Mouse (Mus musculus) liver, postnatal 0 days (tissue): Measurements from ENCODE around the gene Ptpn14. TPM values are rescaled to one million over a fixed set of nuclear protein-coding genes. Genes with fewer than 3 reads are reported as not detected.

Source experiments
- ATAC-seq: fragments of 200-750 bp; cut with Nextera tagmentation; 2 replicates; pipeline ENCODE4 v1.8.0; 2017; ENCODE audit warnings: mild to moderate bottlenecking, moderate library complexity
- DNase-seq: peaks from one replicate; pipeline ENCODE4 v3.0.0-alpha.2; 2016
- H3K27ac ChIP-seq: fragments of 300-500 bp; sonication (generic); 2 replicates; pipeline ENCODE4 v1.5.1; 2014; ENCODE audit warnings: antibody characterized with exemption, moderate library complexity, mild to moderate bottlenecking, low read depth
- H3K27me3 ChIP-seq: fragments of 300-500 bp; sonication (generic); 2 replicates; pipeline ENCODE4 v1.6.1; 2014; ENCODE audit warnings: low read length, control low read depth, mixed read lengths; ENCODE audit not compliant: insufficient read depth
- H3K36me3 ChIP-seq: fragments of 300-500 bp; sonication (generic); replicated peaks from 2 replicates; pipeline ENCODE4 v1.6.1; 2014; ENCODE audit warnings: mild to moderate bottlenecking, control low read depth, low read length, moderate library complexity, mixed read lengths; ENCODE audit not compliant: insufficient read depth
- H3K4me1 ChIP-seq: fragments of 300-500 bp; sonication (generic); 2 replicates; pipeline ENCODE4 v1.6.1; 2014; ENCODE audit warnings: antibody characterized with exemption, mild to moderate bottlenecking, control low read depth; ENCODE audit not compliant: insufficient read depth
- H3K4me2 ChIP-seq: fragments of 300-500 bp; sonication (generic); 2 replicates; pipeline ENCODE4 v1.6.1; 2014; ENCODE audit warnings: low read depth, mild to moderate bottlenecking, low read length, moderate library complexity, mixed read lengths
- H3K4me3 ChIP-seq: fragments of 300-500 bp; sonication (generic); 2 replicates; pipeline ENCODE4 v1.5.1; 2014; ENCODE audit warnings: low read depth, low read length
- H3K9ac ChIP-seq: fragments of 300-500 bp; sonication (generic); replicated peaks from 2 replicates; pipeline ENCODE4 v1.6.1; 2014; ENCODE audit warnings: mild to moderate bottlenecking, moderate library complexity
- H3K9me3 ChIP-seq: fragments of 300-500 bp; sonication (generic); 2 replicates; pipeline ENCODE4 v1.6.1; 2016; ENCODE audit warnings: mild to moderate bottlenecking, control low read depth, low read length, mixed read lengths
- CTCF ChIP-seq: sonication (generic); IDR thresholded peaks from 2 replicates; pipeline ENCODE4 v1.5.1; 2016; ENCODE audit warnings: antibody characterized with exemption, low read depth
- EP300 ChIP-seq: IDR thresholded peaks from 2 replicates; pipeline ENCODE4 v1.6.1; 2016; ENCODE audit warnings: antibody characterized with exemption, low read depth, mild to moderate bottlenecking
- WGBS: fragments of 180-500 bp; shearing (Covaris S2); extraction: QIAGEN DNeasy Blood & Tissue Kit; methylation state at CpG from one replicate; pipeline ENCODE4 v1.1.7; 2014; ENCODE audit not compliant: insufficient replicate concordance; 5-methylcytosine and 5-hydroxymethylcytosine counted together
- polyA plus RNA-seq: library from polyadenylated mRNA; unstranded; fragments of >200 nt; fragmentation: Nextera tagmentation; extraction: Ambion mirVana; gene quantifications from 2 replicates; pipeline ENCODE4 v1.2.1, GENCODE M21; 2015

Ptpn14 gene
- polyA plus RNA-seq, 1 experiment from 2014 or later = 0.33 TPM

DNA sequence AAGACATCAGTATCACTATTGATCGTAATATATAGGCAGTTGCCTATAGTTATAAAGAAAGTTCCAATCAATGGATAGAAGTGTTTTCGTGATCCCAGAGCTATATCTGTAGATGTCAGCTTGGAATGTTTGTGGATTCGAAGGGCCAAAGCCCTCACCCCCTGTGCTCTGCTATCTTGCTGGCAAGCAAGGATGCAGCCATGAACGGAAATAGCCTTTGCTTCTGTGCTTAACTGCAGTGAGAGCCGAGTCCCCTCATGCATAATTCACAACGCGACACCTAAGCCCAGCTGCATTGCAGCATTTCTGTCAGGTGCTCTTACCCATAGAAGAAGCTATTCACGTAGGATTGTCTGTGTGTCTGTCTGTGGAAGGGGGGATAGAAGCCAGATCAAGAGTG is 198.2 kb downstream of the Ptpn14 start:
- Histone ChIP-seq H3K9me3 (no peaks in the 10 kb centered on the region), H3K9ac (no peak overlapping the region), H3K36me3 (no peaks in the 10 kb centered on the region), H3K27me3 (no peaks in the 10 kb centered on the region), H3K4me3 (no peak overlapping the region), H3K4me2 (no peak overlapping the region), H3K27ac (no peak overlapping the region), H3K4me1 (peaks cover 11% of the 10 kb centered on the region)
- no peak for TF ChIP-seq CTCF
- TF ChIP-seq EP300 = no peak
- DNase-seq (no peak), ATAC-seq (no peak)
- WGBS = 74% methylated on average over 8 of the region's 8 CpGs

Other genes starting within 250 kb of the Ptpn14 start
- 30.7 and 35.0 TPM in 2 replicates for gene Cenpf, start 40.2 kb upstream of the Ptpn14 start, polyA plus RNA-seq
- 21.4 and 23.3 TPM in 2 replicates for gene Smyd2, start 194.1 kb downstream of the Ptpn14 start, polyA plus RNA-seq